Mouse (Mus musculus): Measurements from ENCODE around the gene Cc2d2b. TPM values are rescaled to one million over a fixed set of nuclear protein-coding genes. Genes with fewer than 3 reads are reported as not detected.

The Cc2d2b gene
- polyA plus RNA-seq, 1 experiment from 2014 or later, result 0.04 TPM

- no peaks in the 10 kb centered on the region for H3K9me3 ChIP-seq (replicated peaks)
- H3K27ac ChIP-seq (ENCODE audit: poor library complexity, severe bottlenecking), result no peak overlapping the region
- ATAC-seq (ENCODE audit: insufficient number of reproducible peaks, low FRiP score), result no peak
- H3K4me2 ChIP-seq, result no peak overlapping the region
- H3K4me1 ChIP-seq (replicated peaks), result peaks cover 9% of the 10 kb centered on the region
- H3K36me3 ChIP-seq, result no peaks in the 10 kb centered on the region
- H3K4me3 ChIP-seq, result no peak overlapping the region
- no peak overlapping the region for H3K9ac ChIP-seq
- WGBS, result 61% methylated on average over 6 of the region's 6 CpGs
- no peaks in the 10 kb centered on the region for H3K27me3 ChIP-seq (replicated peaks)
These were observed 69.5 kb downstream of the Cc2d2b start for GRCm38 (mm10) chr19:40817901-40818532.

- 45% methylated on average over 7 of the region's 7 CpGs for WGBS
- no peak for ATAC-seq (ENCODE audit: insufficient number of reproducible peaks, low FRiP score)
- H3K4me2 ChIP-seq, result no peak overlapping the region
- no peak overlapping the region for H3K4me3 ChIP-seq
- H3K4me1 ChIP-seq (replicated peaks), result peaks cover 3% of the 10 kb centered on the region; the same call in 1 of the 2 replicates
- H3K9me3 ChIP-seq (replicated peaks), result no peaks in the 10 kb centered on the region
- H3K9ac ChIP-seq, result no peak overlapping the region
- H3K27me3 ChIP-seq (replicated peaks), result no peaks in the 10 kb centered on the region
- no peaks in the 10 kb centered on the region for H3K36me3 ChIP-seq
- no peak overlapping the region for H3K27ac ChIP-seq (ENCODE audit: poor library complexity, severe bottlenecking)
These were observed 70.2 kb downstream of the Cc2d2b start for GRCm38 (mm10) chr19:40818764-40819163.

- Histone ChIP-seq H3K9ac (no peak overlapping the region), H3K9me3 (replicated peaks) (no peaks in the 10 kb centered on the region), H3K36me3 (no peaks in the 10 kb centered on the region), H3K27me3 (replicated peaks) (no peaks in the 10 kb centered on the region), H3K27ac (ENCODE audit: poor library complexity, severe bottlenecking) (no peak overlapping the region), H3K4me1 (replicated peaks) (peaks cover 3% of the 10 kb centered on the region; the same call in 1 of the 2 replicates), H3K4me2 (no peak overlapping the region), H3K4me3 (no peak overlapping the region)
- ATAC-seq (ENCODE audit: insufficient number of reproducible peaks, low FRiP score), result no peak
- WGBS, result 71% methylated on average over 4 of the region's 4 CpGs
These were observed 72.8 kb downstream of the Cc2d2b start for GRCm38 (mm10) chr19:40821306-40821825.

- no peaks in the 10 kb centered on the region for H3K9me3 ChIP-seq (replicated peaks)
- H3K36me3 ChIP-seq, result no peaks in the 10 kb centered on the region
- no peak overlapping the region for H3K27ac ChIP-seq (ENCODE audit: poor library complexity, severe bottlenecking)
- peaks cover 12% of the 10 kb centered on the region for H3K4me1 ChIP-seq (replicated peaks)
- no peak for ATAC-seq (ENCODE audit: insufficient number of reproducible peaks, low FRiP score)
- WGBS, result 62% methylated on average over 5 of the region's 5 CpGs
- H3K4me3 ChIP-seq, result no peak overlapping the region
- H3K27me3 ChIP-seq (replicated peaks), result peaks cover 17% of the 10 kb centered on the region
- H3K9ac ChIP-seq, result no peak overlapping the region
- H3K4me2 ChIP-seq, result no peak overlapping the region
These were observed 77.1 kb downstream of the Cc2d2b start for GRCm38 (mm10) chr19:40825636-40826035.

GRCm38 (mm10) chr19:40826735-40827134, 78.2 kb downstream of the Cc2d2b start:
- no peak for ATAC-seq (ENCODE audit: insufficient number of reproducible peaks, low FRiP score)
- Histone ChIP-seq H3K27ac (ENCODE audit: poor library complexity, severe bottlenecking) (no peak overlapping the region), H3K36me3 (no peaks in the 10 kb centered on the region), H3K9ac (no peak overlapping the region), H3K27me3 (replicated peaks) (peaks cover 17% of the 10 kb centered on the region), H3K4me1 (replicated peaks) (peaks cover 12% of the 10 kb centered on the region), H3K9me3 (replicated peaks) (no peaks in the 10 kb centered on the region), H3K4me2 (no peak overlapping the region), H3K4me3 (no peak overlapping the region)
- 46% methylated on average over 7 of the region's 7 CpGs for WGBS

GRCm38 (mm10) chr19:40830198-40830597, 81.6 kb downstream of the Cc2d2b start:
- ATAC-seq (ENCODE audit: insufficient number of reproducible peaks, low FRiP score), result no peak
- Histone ChIP-seq H3K27ac (ENCODE audit: poor library complexity, severe bottlenecking) (no peak overlapping the region), H3K36me3 (no peaks in the 10 kb centered on the region), H3K4me1 (replicated peaks) (peaks cover 20% of the 10 kb centered on the region), H3K4me2 (peak overlapping the region; percentile 95), H3K9me3 (replicated peaks) (no peaks in the 10 kb centered on the region), H3K4me3 (peak overlapping the region; percentile 86), H3K27me3 (replicated peaks) (peaks cover 17% of the 10 kb centered on the region), H3K9ac (peak overlapping the region; percentile 94)
- WGBS, result 48% methylated on average over 7 of the region's 7 CpGs

GRCm38 (mm10) chr19:40830703-40831415, 82.3 kb downstream of the Cc2d2b start, which contains the start of gene Ccnj:
TSS of gene Ccnj (plus strand) at chr19:40831279.
- Histone ChIP-seq H3K9me3 (replicated peaks) (no peaks in the 10 kb centered on the region), H3K27me3 (replicated peaks) (peaks cover 17% of the 10 kb centered on the region), H3K4me3 (peak within 1 kb of the TSS; percentile 86), H3K27ac (ENCODE audit: poor library complexity, severe bottlenecking) (peak within 1 kb of the TSS; percentile 80), H3K4me1 (replicated peaks) (peaks cover 20% of the 10 kb centered on the region), H3K9ac (peak within 1 kb of the TSS; percentile 94), H3K36me3 (no peaks in the 10 kb centered on the region), H3K4me2 (peak within 1 kb of the TSS; percentile 95)
- peak; percentile 99 for ATAC-seq (ENCODE audit: insufficient number of reproducible peaks, low FRiP score)
- WGBS, result under 1% methylated on average over 71 of the region's 71 CpGs

GRCm38 (mm10) chr19:40831416-40832201, 83.1 kb downstream of the Cc2d2b start:
- Histone ChIP-seq H3K9me3 (replicated peaks) (no peaks in the 10 kb centered on the region), H3K9ac (peak overlapping the region; percentile 94), H3K4me2 (peak overlapping the region; percentile 95), H3K27ac (ENCODE audit: poor library complexity, severe bottlenecking) (peak overlapping the region; percentile 80), H3K4me3 (peak overlapping the region; percentile 86), H3K27me3 (replicated peaks) (peaks cover 17% of the 10 kb centered on the region), H3K36me3 (no peaks in the 10 kb centered on the region), H3K4me1 (replicated peaks) (peaks cover 17% of the 10 kb centered on the region)
- under 1% methylated on average over 71 of the region's 76 CpGs for WGBS
- peak; percentile 69 for ATAC-seq (ENCODE audit: insufficient number of reproducible peaks, low FRiP score)

- Histone ChIP-seq H3K9ac (peak overlapping the region; percentile 94), H3K4me3 (peak overlapping the region; percentile 86), H3K9me3 (replicated peaks) (no peaks in the 10 kb centered on the region), H3K4me1 (replicated peaks) (peaks cover 13% of the 10 kb centered on the region), H3K36me3 (peaks cover 6% of the 10 kb centered on the region), H3K27me3 (replicated peaks) (peaks cover 12% of the 10 kb centered on the region), H3K27ac (ENCODE audit: poor library complexity, severe bottlenecking) (no peak overlapping the region), H3K4me2 (peak overlapping the region; percentile 95)
- 37% methylated on average over 5 of the region's 5 CpGs for WGBS
- no peak for ATAC-seq (ENCODE audit: insufficient number of reproducible peaks, low FRiP score)
These were observed 83.8 kb downstream of the Cc2d2b start for GRCm38 (mm10) chr19:40832361-40832760.

- no peak overlapping the region for H3K27ac ChIP-seq (ENCODE audit: poor library complexity, severe bottlenecking)
- 91% methylated on average over 6 of the region's 6 CpGs for WGBS
- H3K9me3 ChIP-seq (replicated peaks), result no peaks in the 10 kb centered on the region
- H3K4me1 ChIP-seq (replicated peaks), result peaks cover 21% of the 10 kb centered on the region
- peaks cover 23% of the 10 kb centered on the region for H3K36me3 ChIP-seq
- ATAC-seq (ENCODE audit: insufficient number of reproducible peaks, low FRiP score), result no peak
- no peak overlapping the region for H3K9ac ChIP-seq
- no peak overlapping the region for H3K4me2 ChIP-seq
- H3K4me3 ChIP-seq, result no peak overlapping the region
- no peaks in the 10 kb centered on the region for H3K27me3 ChIP-seq (replicated peaks)
These were observed 85.9 kb downstream of the Cc2d2b start for GRCm38 (mm10) chr19:40834436-40834835.

- no peaks in the 10 kb centered on the region for H3K27me3 ChIP-seq (replicated peaks)
- WGBS, result 85% methylated on average over 7 of the region's 7 CpGs
- no peak overlapping the region for H3K4me3 ChIP-seq
- peaks cover 8% of the 10 kb centered on the region for H3K4me1 ChIP-seq (replicated peaks)
- no peak overlapping the region for H3K9ac ChIP-seq
- ATAC-seq (ENCODE audit: insufficient number of reproducible peaks, low FRiP score), result no peak
- peaks cover 45% of the 10 kb centered on the region for H3K36me3 ChIP-seq
- H3K9me3 ChIP-seq (replicated peaks), result no peaks in the 10 kb centered on the region
- H3K4me2 ChIP-seq, result no peak overlapping the region
- no peak overlapping the region for H3K27ac ChIP-seq (ENCODE audit: poor library complexity, severe bottlenecking)
These were observed 89.7 kb downstream of the Cc2d2b start for GRCm38 (mm10) chr19:40838205-40838604.

Measured in heart, embryonic 12.5 days (tissue).